Mouse (Mus musculus) urinary bladder, postnatal 36 days (tissue): ENCODE data around the gene Fthl17f.
"Not testable (repeated sequence)": the region's sequence is repeated elsewhere in the genome, so short reads cannot be mapped to it uniquely, and the experiment has no call there.

Experiments used
- DNase-seq, 2 experiments: peaks; one replicate each; pipeline ENCODE4 v3.0.0; 2022; ENCODE audit warnings: low spot score in 2 of 2, mixed read lengths in 1 of 2

Fthl17f gene

GRCm38 (mm10) chrX:9062715-9063114 lies at the start of gene Fthl17f:
Fthl17f (plus strand) TSS chrX:9063015.
- DNase-seq, result not testable (repeated sequence)

- no peak for DNase-seq
Observed at GRCm38 (mm10) chrX:9016079-9016478, 46.7 kb upstream of the Fthl17f start.

- no peak for DNase-seq
Observed at GRCm38 (mm10) chrX:9019481-9019880, 43.3 kb upstream of the Fthl17f start.

- DNase-seq, result not testable (repeated sequence)
Observed at GRCm38 (mm10) chrX:9033193-9033592, 29.6 kb upstream of the Fthl17f start, which contains the start of gene Fthl17e. Fthl17e (plus strand) TSS chrX:9033493.

GRCm38 (mm10) chrX:9041611-9042010 lies 21.2 kb upstream of the Fthl17f start:
- not testable (repeated sequence) for DNase-seq

GRCm38 (mm10) chrX:9060952-9061351 lies 1.9 kb upstream of the Fthl17f start:
- peak; percentile 4 to 83 for DNase-seq

- DNase-seq, result no peak
Observed at GRCm38 (mm10) chrX:9062101-9062500, 714 bp upstream of the Fthl17f start.

GRCm38 (mm10) chrX:9077699-9078098 lies 14.9 kb downstream of the Fthl17f start:
- peak; percentile 10 to 38 for DNase-seq

- DNase-seq, result not testable (repeated sequence)
Observed at GRCm38 (mm10) chrX:9095066-9095465, 32.3 kb downstream of the Fthl17f start.

DNA sequence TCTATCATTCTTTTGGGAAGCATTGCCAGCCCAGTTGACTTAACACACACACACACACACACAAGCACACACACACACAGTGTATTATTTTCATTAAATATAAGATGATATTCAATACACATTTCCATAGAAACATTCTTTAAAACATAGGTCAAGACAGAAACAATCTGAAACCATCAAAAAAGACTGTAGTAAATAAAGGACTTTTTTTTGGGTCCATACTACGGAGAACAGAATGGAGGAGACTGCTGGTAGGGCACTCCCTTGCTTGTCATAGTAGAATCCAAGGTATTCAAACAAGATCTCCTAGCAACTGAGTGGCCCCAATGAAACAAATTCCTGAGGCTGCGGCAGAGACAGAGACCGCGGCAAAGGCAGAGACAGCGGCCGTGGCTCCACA lies 41.4 kb downstream of the Fthl17f start, which contains the start of gene 4930402K13Rik:
TSS of gene 4930402K13Rik (plus strand) at position 301 of the 400 bp plus-strand sequence.
- no peak for DNase-seq

GRCm38 (mm10) chrX:9110381-9110780 lies 47.6 kb downstream of the Fthl17f start:
- DNase-seq, result no peak
